Mouse (Mus musculus) kidney, adult 11 months (tissue): ENCODE measurements around the gene Adck2.
A peak's percentile ranks its signal among the peaks of the same experiment; 100 is the strongest.

Experiments
- DNase-seq: peaks from one replicate; pipeline ENCODE4 v3.0.0; 2022

Gene Adck2

GRCm38 (mm10) chr6:39559276-39559939 is 14.3 kb upstream of the Adck2 start:
- no peak for DNase-seq

GRCm38 (mm10) chr6:39562166-39563015 is 11.3 kb upstream of the Adck2 start:
- peak; percentile 71 for DNase-seq

GRCm38 (mm10) chr6:39567528-39567927 is 6.1 kb upstream of the Adck2 start:
- DNase-seq, result no peak

GRCm38 (mm10) chr6:39570426-39570825 is 3.2 kb upstream of the Adck2 start:
- no peak for DNase-seq

GRCm38 (mm10) chr6:39574555-39574869 is 839 bp downstream of the Adck2 start:
- DNase-seq, result peak; percentile 49

- DNase-seq, result no peak
Observed at GRCm38 (mm10) chr6:39574951-39575350, 1.3 kb downstream of the Adck2 start.

- no peak for DNase-seq
Observed at GRCm38 (mm10) chr6:39579552-39579951, 5.9 kb downstream of the Adck2 start.

- DNase-seq, result no peak
Observed at GRCm38 (mm10) chr6:39580558-39580957, 6.9 kb downstream of the Adck2 start.

GRCm38 (mm10) chr6:39581087-39581784 is 7.6 kb downstream of the Adck2 start:
- DNase-seq, result no peak

GRCm38 (mm10) chr6:39585517-39585916 is 11.8 kb downstream of the Adck2 start, which contains the start of gene Gm42420:
Gm42420 (plus strand) TSS chr6:39585753.
- no peak for DNase-seq

GRCm38 (mm10) chr6:39591481-39591880 is 17.8 kb downstream of the Adck2 start:
- DNase-seq, result no peak

- DNase-seq, result peak; percentile 96
Observed at GRCm38 (mm10) chr6:39592401-39593214, 18.9 kb downstream of the Adck2 start, which contains the start of gene Ndufb2. Ndufb2 (plus strand) TSS chr6:39592574.

GRCm38 (mm10) chr6:39600851-39601250 is 27.2 kb downstream of the Adck2 start:
- DNase-seq, result no peak

- no peak for DNase-seq
Observed at GRCm38 (mm10) chr6:39601828-39602227, 28.2 kb downstream of the Adck2 start.

GRCm38 (mm10) chr6:39604565-39604964 is 30.9 kb downstream of the Adck2 start:
- no peak for DNase-seq

GRCm38 (mm10) chr6:39606056-39606455 is 32.4 kb downstream of the Adck2 start:
- DNase-seq, result no peak

GRCm38 (mm10) chr6:39606862-39607261 is 33.2 kb downstream of the Adck2 start:
- no peak for DNase-seq

GRCm38 (mm10) chr6:39607365-39607764 is 33.7 kb downstream of the Adck2 start:
- no peak for DNase-seq

GRCm38 (mm10) chr6:39610207-39610606 is 36.5 kb downstream of the Adck2 start:
- DNase-seq, result no peak

- no peak for DNase-seq
Observed at GRCm38 (mm10) chr6:39611296-39611695, 37.6 kb downstream of the Adck2 start.
